Mouse (Mus musculus) CH12.LX (cell line): ENCODE data around the gene Alpi. TPM values are rescaled to one million over a fixed set of nuclear protein-coding genes. Genes with fewer than 3 reads are reported as not detected.
A peak's percentile ranks its signal among the peaks of the same experiment; 100 is the strongest.

ENCODE experiments used
- DNase-seq: peaks from one replicate; pipeline ENCODE4 v3.0.0-alpha.2; 2013; ENCODE audit errors: extremely low read depth
- H3K27ac ChIP-seq: 2 replicates; pipeline ENCODE4 v1.5.1; 2012; ENCODE audit warnings: low read depth, mild to moderate bottlenecking, control low read depth, moderate library complexity; ENCODE audit not compliant: insufficient read depth
- H3K27me3 ChIP-seq: replicated peaks from 2 replicates; pipeline ENCODE3; 2012; ENCODE audit warnings: inconsistent platforms
- H3K36me3 ChIP-seq, 2 experiments: replicated peaks in 1 of 2; 2 replicates each; pipeline versions ENCODE3 to v1.6.1; 2012; ENCODE audit warnings: inconsistent platforms in 1 of 2, low read length in 1 of 2, mild to moderate bottlenecking in 1 of 2, mixed read lengths in 1 of 2, moderate library complexity in 1 of 2; ENCODE audit not compliant: control insufficient read depth in 1 of 2, insufficient read depth in 1 of 2
- H3K4me1 ChIP-seq, 2 experiments: 2 replicates each; pipeline ENCODE4 v1.6.1; 2012; ENCODE audit warnings: inconsistent platforms in 1 of 2, moderate library complexity in 1 of 2; ENCODE audit not compliant: insufficient read depth in 2 of 2, control insufficient read depth in 1 of 2
- H3K4me2 ChIP-seq: 2 replicates; pipeline ENCODE4 v1.6.1; 2012; ENCODE audit warnings: low read depth, mild to moderate bottlenecking, control low read depth; ENCODE audit not compliant: poor library complexity, insufficient read depth, severe bottlenecking
- H3K4me3 ChIP-seq, 3 experiments: fragments of 150-350 bp in 1 of 3; sonication (generic) in 1 of 3; replicated peaks in 1 of 3; 2 replicates each; pipeline versions ENCODE3 to v1.5.1; 2011 to 2012; ENCODE audit warnings: low read depth in 2 of 3, low read length in 2 of 3, mild to moderate bottlenecking in 2 of 3, moderate library complexity in 2 of 3, control low read depth in 1 of 3, improper control_type of control experiment in 1 of 3, inconsistent platforms in 1 of 3, mixed read lengths in 1 of 3; ENCODE audit not compliant: poor library complexity in 1 of 3
- H3K79me2 ChIP-seq: replicated peaks from 2 replicates; pipeline ENCODE4 v1.6.1; 2012; ENCODE audit warnings: mild to moderate bottlenecking, moderate library complexity; ENCODE audit not compliant: control insufficient read depth, poor library complexity, insufficient read depth, severe bottlenecking; ENCODE audit errors: extremely low read depth
- H3K9ac ChIP-seq: 2 replicates; pipeline ENCODE4 v1.6.1; 2012; ENCODE audit warnings: low read depth, mild to moderate bottlenecking, control low read depth, moderate library complexity; ENCODE audit not compliant: insufficient read depth
- H3K9me3 ChIP-seq: replicated peaks from 2 replicates; pipeline ENCODE3; 2012; ENCODE audit warnings: low read length, inconsistent platforms, mixed read lengths
- CHD1 ChIP-seq: IDR thresholded peaks from 2 replicates; pipeline ENCODE4 v1.6.1; 2012; ENCODE audit warnings: low read depth, low read length, improper control_type of control experiment, inconsistent platforms
- CTCF ChIP-seq, 2 experiments: IDR thresholded peaks in 1 of 2; conservative IDR thresholded peaks in 1 of 2; 2 replicates each; pipeline ENCODE4 v1.5.1; 2011 to 2012; ENCODE audit warnings: low read depth in 2 of 2, low read length in 2 of 2, improper control_type of control experiment in 1 of 2, inconsistent platforms in 1 of 2, mild to moderate bottlenecking in 1 of 2, moderate library complexity in 1 of 2
- ELF1 ChIP-seq: IDR thresholded peaks from 2 replicates; pipeline ENCODE4 v1.6.1; 2014; ENCODE audit warnings: low read depth, mild to moderate bottlenecking, inconsistent platforms, low read length, improper control_type of control experiment
- EP300 ChIP-seq: IDR thresholded peaks from 2 replicates; pipeline ENCODE4 v1.6.1; 2011; ENCODE audit warnings: low read length, improper control_type of control experiment
- ETS1 ChIP-seq: conservative IDR thresholded peaks from 2 replicates; pipeline ENCODE4 v1.6.1; 2012; ENCODE audit warnings: low read depth, mild to moderate bottlenecking, inconsistent platforms, low read length, improper control_type of control experiment, moderate library complexity
- IRF4 ChIP-seq: IDR thresholded peaks from 2 replicates; pipeline ENCODE4 v1.6.1; 2014; ENCODE audit warnings: low read depth, mild to moderate bottlenecking, inconsistent platforms, low read length, improper control_type of control experiment
- MAX ChIP-seq: IDR thresholded peaks from 2 replicates; pipeline ENCODE4 v1.6.1; 2011; ENCODE audit warnings: low read length, improper control_type of control experiment
- MYC ChIP-seq: IDR thresholded peaks from 2 replicates; pipeline ENCODE4 v1.6.1; 2011; ENCODE audit warnings: low read depth, mild to moderate bottlenecking, improper control_type of control experiment, low read length
- NRF1 ChIP-seq: IDR thresholded peaks from 2 replicates; pipeline ENCODE4 v1.6.1; 2014; ENCODE audit warnings: low read depth, mild to moderate bottlenecking, inconsistent platforms, low read length, improper control_type of control experiment, moderate library complexity
- PAX5 ChIP-seq: IDR thresholded peaks from 2 replicates; pipeline ENCODE4 v1.6.1; 2012; ENCODE audit warnings: low read length, inconsistent platforms, mixed read lengths
- POLR2A ChIP-seq: IDR thresholded peaks from 2 replicates; pipeline ENCODE4 v1.6.1; 2011; ENCODE audit warnings: low read depth, mild to moderate bottlenecking, improper control_type of control experiment, low read length
- TCF12 ChIP-seq: IDR thresholded peaks from 2 replicates; pipeline ENCODE4 v1.6.1; 2014; ENCODE audit warnings: low read depth, mild to moderate bottlenecking, inconsistent platforms, low read length, improper control_type of control experiment
- UBTF ChIP-seq: IDR thresholded peaks from 2 replicates; pipeline ENCODE4 v1.6.1; 2012; ENCODE audit warnings: low read depth, mild to moderate bottlenecking, inconsistent platforms, low read length, improper control_type of control experiment, moderate library complexity
- ZC3H11A ChIP-seq: IDR thresholded peaks from 2 replicates; pipeline ENCODE4 v1.6.1; 2012; ENCODE audit warnings: low read depth, mild to moderate bottlenecking, inconsistent platforms, low read length, improper control_type of control experiment
- dilution Hi-C: fragments of 300-500 bp; cut with MboI; formaldehyde crosslinking; loops from 2 replicates; pipeline ENCODE4 v1.14.3; 2020; ENCODE audit warnings: low sequenced_read_pairs; ENCODE audit not compliant: extremely low pct_unique_long_range_greater_than_20kb, extremely low pct_ligation_motif_present
- in situ Hi-C: fragments of 300-500 bp; cut with MboI; formaldehyde crosslinking; loops from 3 replicates; pipeline ENCODE4 v1.14.3; 2019; ENCODE audit warnings: low sequenced_read_pairs, low pct_ligation_motif_present, low pct_unique_long_range_greater_than_20kb, mixed read lengths
- polyA plus RNA-seq: library from polyadenylated mRNA; unstranded; fragments of >175 nt; gene quantifications from 2 replicates; pipeline ENCODE4 v1.2.1, GENCODE M21; 2012; ENCODE audit warnings: low read depth; ENCODE audit not compliant: insufficient read length
- total RNA-seq, 2 experiments: library from RNA; depleted of rRNA; stranded (reverse); fragments of 300-350 nt in 1 of 2; fragments of >200 nt in 1 of 2; gene quantifications; 2 replicates each; pipeline ENCODE4 v1.2.3; 2012 to 2014

Gene Alpi
- total and polyA plus RNA-seq, 3 experiments = not detected

DNA sequence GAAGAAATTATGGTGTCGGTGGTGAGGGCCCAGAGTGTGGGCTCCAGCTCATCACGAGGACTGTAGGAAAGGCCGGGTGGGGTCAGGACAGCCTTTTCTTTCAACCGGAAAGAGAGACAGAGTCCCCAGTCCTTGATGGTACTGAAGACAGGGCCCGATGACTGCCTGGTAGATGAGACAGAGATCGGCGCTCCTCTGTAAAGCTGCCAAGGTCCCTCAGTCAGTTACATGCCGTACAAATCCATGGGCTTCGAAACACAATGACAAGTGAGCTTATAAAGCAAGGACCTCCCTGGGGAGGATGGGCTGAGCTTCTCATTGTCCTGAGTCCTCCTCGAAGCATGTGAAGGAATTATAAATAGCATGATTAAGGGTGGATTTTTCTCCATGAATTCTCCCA is 41.7 kb upstream of the Alpi start:
- in situ Hi-C loops = no loop called here

GRCm38 (mm10) chr1:87142456-87142855 is 41.0 kb upstream of the Alpi start:
- H3K36me3 ChIP-seq = no peaks in the 10 kb centered on the region
- H3K79me2 ChIP-seq = no peaks in the 10 kb centered on the region
- in situ Hi-C loops (no loop called here), dilution Hi-C loops (no loop called here)
- no peak overlapping the region for H3K4me2 ChIP-seq
- peaks cover 26% of the 10 kb centered on the region for H3K27me3 ChIP-seq
- no peak overlapping the region for H3K27ac ChIP-seq
- TF ChIP-seq ZC3H11A = no peak
- 0 out of 2 replicates have a peak, but pooled peaks have one; percentile 18 for TF ChIP-seq ETS1
- no peak for TF ChIP-seq TCF12
- no peak for TF ChIP-seq CTCF (conservative IDR thresholded peaks at IDR 0.05 in 1 of 2, IDR thresholded peaks at IDR 0.05 in 1 of 2; ENCODE audit: low read depth in 2 of 2, low read length in 2 of 2)
- TF ChIP-seq UBTF = no peak
- TF ChIP-seq, all 38 proteins: peak for 1
- H3K9me3 ChIP-seq = no peaks in the 10 kb centered on the region
- no peak for DNase-seq
- no peak overlapping the region for H3K9ac ChIP-seq
- H3K4me3 ChIP-seq = no peak overlapping the region
- peaks cover 3 to 16% of the 10 kb centered on the region in 2 experiments; a peak in 3 of 4 replicates for H3K4me1 ChIP-seq

More for the DNA sequence above, 41.7 kb upstream of the Alpi start:
- Histone ChIP-seq H3K9ac (no peak overlapping the region), H3K4me3 (no peak overlapping the region), H3K36me3 (no peaks in the 10 kb centered on the region), H3K4me2 (no peak overlapping the region), H3K4me1 (peaks cover 3 to 16% of the 10 kb centered on the region in 2 experiments; a peak in 3 of 4 replicates), H3K27ac (no peak overlapping the region), H3K27me3 (peaks cover 33% of the 10 kb centered on the region), H3K79me2 (no peaks in the 10 kb centered on the region), H3K9me3 (no peaks in the 10 kb centered on the region)
- TF ChIP-seq NRF1 (no peak), PAX5 (no peak), EP300 (no peak), MAX (no peak), ELF1 (no peak), ETS1 (no peak), IRF4 (no peak)
- dilution Hi-C loops = no loop called here
- no peak for DNase-seq

- Histone ChIP-seq H3K79me2 (no peaks in the 10 kb centered on the region), H3K4me3 (no peak overlapping the region), H3K9ac (no peak overlapping the region), H3K36me3 (no peaks in the 10 kb centered on the region), H3K27me3 (peaks cover 18% of the 10 kb centered on the region), H3K4me2 (no peak overlapping the region), H3K9me3 (no peaks in the 10 kb centered on the region), H3K27ac (no peak overlapping the region), H3K4me1 (peaks cover 3 to 16% of the 10 kb centered on the region in 2 experiments; a peak in 3 of 4 replicates)
- in situ Hi-C loops = no loop called here
- no peak for DNase-seq
- TF ChIP-seq UBTF (no peak), POLR2A (no peak), CTCF (conservative IDR thresholded peaks at IDR 0.05 in 1 of 2, IDR thresholded peaks at IDR 0.05 in 1 of 2; ENCODE audit: low read depth in 2 of 2, low read length in 2 of 2) (no peak), MYC (no peak), CHD1 (no peak)
- dilution Hi-C loops = no loop called here
Observed at GRCm38 (mm10) chr1:87141550-87141949, 40.1 kb upstream of the Alpi start.
